Mouse (Mus musculus): ENCODE results near the gene Med27. TPM values are rescaled to one million over a fixed set of nuclear protein-coding genes. Genes with fewer than 3 reads are reported as not detected.

Gene Med27
- polyA plus RNA-seq, 1 experiment = 26.6 TPM

- TF ChIP-seq POLR2A (IDR thresholded peaks at IDR 0.05; ENCODE audit: low read depth, low read length) (no peak), CTCF (IDR thresholded peaks at IDR 0.05; ENCODE audit: borderline replicate concordance, insufficient read depth, low read length) (no peak)
- H3K27ac ChIP-seq (ENCODE audit: insufficient read depth, low read length) = peak overlapping the region; percentile 79
- peaks cover 18% of the 10 kb centered on the region for H3K4me1 ChIP-seq (ENCODE audit: control insufficient read depth, insufficient read depth, low read length)
- no peak overlapping the region for H3K4me3 ChIP-seq (ENCODE audit: insufficient read depth, low read length)
Measured at GRCm38 (mm10) chr2:29422126-29422840, 75.7 kb downstream of the Med27 start.

GRCm38 (mm10) chr2:29423059-29423458 lies 76.4 kb downstream of the Med27 start:
- Histone ChIP-seq H3K4me1 (ENCODE audit: control insufficient read depth, insufficient read depth, low read length) (peaks cover 18% of the 10 kb centered on the region), H3K27ac (ENCODE audit: insufficient read depth, low read length) (peak overlapping the region; percentile 70), H3K4me3 (ENCODE audit: insufficient read depth, low read length) (no peak overlapping the region)
- TF ChIP-seq POLR2A (IDR thresholded peaks at IDR 0.05; ENCODE audit: low read depth, low read length) (no peak), CTCF (IDR thresholded peaks at IDR 0.05; ENCODE audit: borderline replicate concordance, insufficient read depth, low read length) (no peak)

- Histone ChIP-seq H3K4me1 (ENCODE audit: control insufficient read depth, insufficient read depth, low read length) (peaks cover 15% of the 10 kb centered on the region), H3K27ac (ENCODE audit: insufficient read depth, low read length) (no peak overlapping the region), H3K4me3 (ENCODE audit: insufficient read depth, low read length) (no peak overlapping the region)
- TF ChIP-seq POLR2A (IDR thresholded peaks at IDR 0.05; ENCODE audit: low read depth, low read length) = no peak
- TF ChIP-seq CTCF (IDR thresholded peaks at IDR 0.05; ENCODE audit: borderline replicate concordance, insufficient read depth, low read length) = no peak
Measured at GRCm38 (mm10) chr2:29425386-29425785, 78.8 kb downstream of the Med27 start.

GRCm38 (mm10) chr2:29426684-29427083 lies 80.1 kb downstream of the Med27 start:
- Histone ChIP-seq H3K27ac (ENCODE audit: insufficient read depth, low read length) (no peak overlapping the region), H3K4me3 (ENCODE audit: insufficient read depth, low read length) (no peak overlapping the region), H3K4me1 (ENCODE audit: control insufficient read depth, insufficient read depth, low read length) (peaks cover 12% of the 10 kb centered on the region)
- TF ChIP-seq POLR2A (IDR thresholded peaks at IDR 0.05; ENCODE audit: low read depth, low read length) = no peak
- no peak for TF ChIP-seq CTCF (IDR thresholded peaks at IDR 0.05; ENCODE audit: borderline replicate concordance, insufficient read depth, low read length)

- no peak overlapping the region for H3K27ac ChIP-seq (ENCODE audit: insufficient read depth, low read length)
- no peak for TF ChIP-seq POLR2A (IDR thresholded peaks at IDR 0.05; ENCODE audit: low read depth, low read length)
- TF ChIP-seq CTCF (IDR thresholded peaks at IDR 0.05; ENCODE audit: borderline replicate concordance, insufficient read depth, low read length) = no peak
- no peak overlapping the region for H3K4me3 ChIP-seq (ENCODE audit: insufficient read depth, low read length)
- H3K4me1 ChIP-seq (ENCODE audit: control insufficient read depth, insufficient read depth, low read length) = no peaks in the 10 kb centered on the region
Measured at GRCm38 (mm10) chr2:29432565-29432964, 85.9 kb downstream of the Med27 start.

GRCm38 (mm10) chr2:29436376-29436775 lies 89.8 kb downstream of the Med27 start:
- no peak overlapping the region for H3K27ac ChIP-seq (ENCODE audit: insufficient read depth, low read length)

DNA sequence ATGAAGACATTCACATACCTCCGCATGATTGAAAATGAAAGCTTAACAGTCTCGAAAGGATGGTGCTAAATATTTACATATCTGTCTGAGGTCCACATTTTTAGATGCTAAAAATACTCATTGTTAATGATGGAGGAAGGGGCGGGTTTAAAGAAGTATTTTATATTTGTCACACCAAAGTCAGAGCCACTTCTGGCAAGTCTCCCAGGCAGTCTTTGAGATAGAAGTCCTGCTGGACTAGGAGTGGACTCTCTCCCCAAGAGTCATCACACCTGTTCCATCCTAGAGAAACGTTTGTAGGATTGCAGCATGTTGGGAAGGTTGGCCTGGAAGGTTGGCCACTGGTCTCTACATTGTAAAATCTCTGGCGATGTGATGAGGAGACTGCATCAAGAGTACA lies 90.5 kb downstream of the Med27 start:
- TF ChIP-seq CTCF (IDR thresholded peaks at IDR 0.05; ENCODE audit: borderline replicate concordance, insufficient read depth, low read length) (no peak), POLR2A (IDR thresholded peaks at IDR 0.05; ENCODE audit: low read depth, low read length) (no peak)
- Histone ChIP-seq H3K4me3 (ENCODE audit: insufficient read depth, low read length) (no peak overlapping the region), H3K27ac (ENCODE audit: insufficient read depth, low read length) (no peak overlapping the region), H3K4me1 (ENCODE audit: control insufficient read depth, insufficient read depth, low read length) (no peaks in the 10 kb centered on the region)

More at GRCm38 (mm10) chr2:29436376-29436775, 89.8 kb downstream of the Med27 start:
- no peak for TF ChIP-seq CTCF (IDR thresholded peaks at IDR 0.05; ENCODE audit: borderline replicate concordance, insufficient read depth, low read length)
- TF ChIP-seq POLR2A (IDR thresholded peaks at IDR 0.05; ENCODE audit: low read depth, low read length) = no peak
- no peak overlapping the region for H3K4me3 ChIP-seq (ENCODE audit: insufficient read depth, low read length)
- H3K4me1 ChIP-seq (ENCODE audit: control insufficient read depth, insufficient read depth, low read length) = no peaks in the 10 kb centered on the region

DNA sequence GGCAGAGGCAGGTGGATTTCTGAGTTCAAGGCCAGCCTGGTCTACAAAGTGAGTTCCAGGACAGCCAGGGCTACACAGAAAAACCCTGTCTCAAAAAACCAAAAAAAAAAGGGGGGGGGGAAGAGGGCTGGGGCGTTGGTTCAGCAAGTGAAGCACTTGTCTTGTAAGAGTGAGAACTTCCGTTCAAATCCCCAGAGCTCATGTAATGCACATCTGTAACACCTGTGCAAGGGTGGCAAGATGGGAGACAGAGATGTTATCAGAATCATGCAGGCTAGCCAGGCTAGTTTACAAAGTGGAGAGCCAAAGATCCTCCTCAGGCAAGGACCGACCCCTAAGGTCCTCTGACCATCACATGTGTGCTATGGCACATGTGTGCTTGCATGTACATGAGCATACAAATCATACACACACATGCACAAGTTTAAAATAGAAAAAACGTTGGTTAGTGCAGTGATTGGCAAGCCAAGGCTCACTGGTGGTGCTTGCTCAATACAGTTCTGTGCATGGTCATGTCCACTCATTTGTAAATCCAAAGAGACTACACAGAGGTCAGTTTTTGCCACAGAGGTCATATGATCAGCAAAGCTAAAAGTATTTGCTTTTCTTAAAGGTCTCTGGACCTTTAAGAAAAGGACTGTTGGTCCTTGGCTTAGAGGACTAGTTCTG lies 91.4 kb downstream of the Med27 start:
- Histone ChIP-seq H3K4me3 (ENCODE audit: insufficient read depth, low read length) (no peak overlapping the region), H3K4me1 (ENCODE audit: control insufficient read depth, insufficient read depth, low read length) (no peaks in the 10 kb centered on the region), H3K27ac (ENCODE audit: insufficient read depth, low read length) (no peak overlapping the region)
- TF ChIP-seq POLR2A (IDR thresholded peaks at IDR 0.05; ENCODE audit: low read depth, low read length) (no peak), CTCF (IDR thresholded peaks at IDR 0.05; ENCODE audit: borderline replicate concordance, insufficient read depth, low read length) (no peak)

- no peaks in the 10 kb centered on the region for H3K4me1 ChIP-seq (ENCODE audit: control insufficient read depth, insufficient read depth, low read length)
- H3K27ac ChIP-seq (ENCODE audit: insufficient read depth, low read length) = no peak overlapping the region
- no peak overlapping the region for H3K4me3 ChIP-seq (ENCODE audit: insufficient read depth, low read length)
- TF ChIP-seq POLR2A (IDR thresholded peaks at IDR 0.05; ENCODE audit: low read depth, low read length) = no peak
- no peak for TF ChIP-seq CTCF (IDR thresholded peaks at IDR 0.05; ENCODE audit: borderline replicate concordance, insufficient read depth, low read length)
Measured at GRCm38 (mm10) chr2:29438530-29438862, 91.9 kb downstream of the Med27 start.

GRCm38 (mm10) chr2:29438986-29439385 lies 92.4 kb downstream of the Med27 start:
- H3K27ac ChIP-seq (ENCODE audit: insufficient read depth, low read length) = no peak overlapping the region
- H3K4me3 ChIP-seq (ENCODE audit: insufficient read depth, low read length) = no peak overlapping the region
- TF ChIP-seq CTCF (IDR thresholded peaks at IDR 0.05; ENCODE audit: borderline replicate concordance, insufficient read depth, low read length) (no peak), POLR2A (IDR thresholded peaks at IDR 0.05; ENCODE audit: low read depth, low read length) (no peak)
- no peaks in the 10 kb centered on the region for H3K4me1 ChIP-seq (ENCODE audit: control insufficient read depth, insufficient read depth, low read length)

All from embryonic fibroblast, embryonic 13.5 days (primary cell).